Mouse (Mus musculus) hindbrain, embryonic 15.5 days (tissue): ENCODE data around the gene Gm19345. TPM values are rescaled to one million over a fixed set of nuclear protein-coding genes. Genes with fewer than 3 reads are reported as not detected.
A peak's percentile ranks its signal among the peaks of the same experiment; 100 is the strongest.

Experiments
- ATAC-seq: fragments of 200-750 bp; cut with Nextera tagmentation; 2 replicates; pipeline ENCODE4 v1.8.0; 2017; ENCODE audit warnings: low read depth, moderate number of reproducible peaks, moderate TSS enrichment; ENCODE audit not compliant: low FRiP score
- H3K27ac ChIP-seq: fragments of 300-500 bp; sonication (generic); replicated peaks from 2 replicates; pipeline ENCODE4 v1.5.1; 2015; ENCODE audit warnings: mild to moderate bottlenecking, inconsistent platforms
- H3K27me3 ChIP-seq: fragments of 300-500 bp; sonication (generic); 2 replicates; pipeline ENCODE4 v1.6.1; 2015; ENCODE audit warnings: control low read depth, inconsistent platforms
- H3K36me3 ChIP-seq: fragments of 300-500 bp; sonication (generic); 2 replicates; pipeline ENCODE4 v1.6.1; 2015; ENCODE audit warnings: control low read depth, inconsistent platforms
- H3K4me1 ChIP-seq: fragments of 300-500 bp; sonication (generic); replicated peaks from 2 replicates; pipeline ENCODE4 v1.6.1; 2015; ENCODE audit warnings: control low read depth, inconsistent platforms
- H3K4me2 ChIP-seq: fragments of 300-500 bp; sonication (generic); 2 replicates; pipeline ENCODE4 v1.6.1; 2015; ENCODE audit warnings: moderate library complexity, mild to moderate bottlenecking, inconsistent platforms
- H3K4me3 ChIP-seq: fragments of 300-500 bp; sonication (generic); 2 replicates; pipeline ENCODE4 v1.5.1; 2015; ENCODE audit warnings: mild to moderate bottlenecking, inconsistent platforms
- H3K9ac ChIP-seq: fragments of 300-500 bp; sonication (generic); 2 replicates; pipeline ENCODE4 v1.6.1; 2015; ENCODE audit warnings: inconsistent platforms
- H3K9me3 ChIP-seq: fragments of 300-500 bp; sonication (generic); 2 replicates; pipeline ENCODE4 v1.6.1; 2016; ENCODE audit warnings: control low read depth, inconsistent platforms
- WGBS: fragments of 180-500 bp; shearing (Covaris S2); methylation state at CpG from one replicate; pipeline ENCODE4 v1.1.7; 2015; 5-methylcytosine and 5-hydroxymethylcytosine counted together
- polyA plus RNA-seq: library from polyadenylated mRNA; unstranded; fragments of >200 nt; fragmentation: Nextera tagmentation; extraction: Ambion mirVana; gene quantifications from 2 replicates; pipeline ENCODE4 v1.2.1, GENCODE M21; 2015

Gm19345 gene
- polyA plus RNA-seq, 1 experiment from 2014 or later: 17.1 TPM

GRCm38 (mm10) chr7:19834055-19834454, 17.7 kb upstream of the Gm19345 start:
- WGBS: 60% methylated on average over 3 of the region's 3 CpGs
- no peak for ATAC-seq
- H3K4me2 ChIP-seq: no peak overlapping the region
- no peak overlapping the region for H3K4me3 ChIP-seq
- H3K36me3 ChIP-seq: no peaks in the 10 kb centered on the region
- H3K9me3 ChIP-seq: no peaks in the 10 kb centered on the region
- no peaks in the 10 kb centered on the region for H3K4me1 ChIP-seq
- no peak overlapping the region for H3K9ac ChIP-seq
- H3K27ac ChIP-seq: no peak overlapping the region
- no peaks in the 10 kb centered on the region for H3K27me3 ChIP-seq

GRCm38 (mm10) chr7:19836843-19837242, 15.0 kb upstream of the Gm19345 start:
- Histone ChIP-seq H3K27ac (no peak overlapping the region), H3K27me3 (no peaks in the 10 kb centered on the region), H3K4me1 (no peaks in the 10 kb centered on the region), H3K4me2 (no peak overlapping the region), H3K9ac (no peak overlapping the region), H3K4me3 (no peak overlapping the region), H3K36me3 (no peaks in the 10 kb centered on the region), H3K9me3 (no peaks in the 10 kb centered on the region)
- WGBS: 74% methylated on average over 3 of the region's 3 CpGs
- no peak for ATAC-seq

GRCm38 (mm10) chr7:19840371-19840770, 11.4 kb upstream of the Gm19345 start:
- Histone ChIP-seq H3K9ac (no peak overlapping the region), H3K27me3 (peaks cover 21% of the 10 kb centered on the region), H3K36me3 (no peaks in the 10 kb centered on the region), H3K4me1 (no peaks in the 10 kb centered on the region), H3K4me2 (no peak overlapping the region), H3K4me3 (no peak overlapping the region), H3K9me3 (no peaks in the 10 kb centered on the region), H3K27ac (no peak overlapping the region)
- no peak for ATAC-seq
- WGBS: 83% methylated on average over 4 of the region's 4 CpGs

- H3K9ac ChIP-seq: no peak overlapping the region
- H3K27ac ChIP-seq: no peak overlapping the region
- H3K27me3 ChIP-seq: peaks cover 21% of the 10 kb centered on the region
- 78% methylated on average over 3 of the region's 3 CpGs for WGBS
- no peaks in the 10 kb centered on the region for H3K9me3 ChIP-seq
- ATAC-seq: no peak
- no peaks in the 10 kb centered on the region for H3K36me3 ChIP-seq
- no peaks in the 10 kb centered on the region for H3K4me1 ChIP-seq
- no peak overlapping the region for H3K4me2 ChIP-seq
- no peak overlapping the region for H3K4me3 ChIP-seq
Measured at GRCm38 (mm10) chr7:19840936-19841335, 10.9 kb upstream of the Gm19345 start.

- Histone ChIP-seq H3K9me3 (no peaks in the 10 kb centered on the region), H3K4me3 (no peak overlapping the region), H3K4me1 (no peaks in the 10 kb centered on the region), H3K9ac (no peak overlapping the region), H3K27ac (no peak overlapping the region), H3K4me2 (no peak overlapping the region), H3K36me3 (no peaks in the 10 kb centered on the region), H3K27me3 (peaks cover 25% of the 10 kb centered on the region)
- ATAC-seq: no peak
- WGBS: 78% methylated on average over 21 of the region's 21 CpGs
Measured at GRCm38 (mm10) chr7:19841686-19842413, 10.0 kb upstream of the Gm19345 start.

- no peak for ATAC-seq
- Histone ChIP-seq H3K4me2 (no peak overlapping the region), H3K27ac (no peak overlapping the region), H3K9ac (no peak overlapping the region), H3K36me3 (no peaks in the 10 kb centered on the region), H3K4me3 (no peak overlapping the region), H3K9me3 (no peaks in the 10 kb centered on the region), H3K4me1 (no peaks in the 10 kb centered on the region), H3K27me3 (peaks cover 25% of the 10 kb centered on the region)
- WGBS: 25% methylated on average over 18 of the region's 19 CpGs
Measured at GRCm38 (mm10) chr7:19842885-19843504, 8.8 kb upstream of the Gm19345 start.

- no peaks in the 10 kb centered on the region for H3K4me1 ChIP-seq
- H3K27ac ChIP-seq: no peak overlapping the region
- peak; percentile 62; the same call in 1 of the 2 replicates for ATAC-seq
- H3K4me3 ChIP-seq: no peak overlapping the region
- no peaks in the 10 kb centered on the region for H3K36me3 ChIP-seq
- H3K4me2 ChIP-seq: no peak overlapping the region
- no peaks in the 10 kb centered on the region for H3K9me3 ChIP-seq
- H3K27me3 ChIP-seq: peaks cover 25% of the 10 kb centered on the region
- no peak overlapping the region for H3K9ac ChIP-seq
- WGBS: 2% methylated on average over 11 of the region's 11 CpGs
Measured at GRCm38 (mm10) chr7:19843561-19843960, 8.2 kb upstream of the Gm19345 start.

- Histone ChIP-seq H3K4me2 (no peak overlapping the region), H3K4me1 (no peaks in the 10 kb centered on the region), H3K4me3 (no peak overlapping the region), H3K9ac (no peak overlapping the region), H3K9me3 (no peaks in the 10 kb centered on the region), H3K36me3 (no peaks in the 10 kb centered on the region), H3K27ac (no peak overlapping the region), H3K27me3 (peaks cover 25% of the 10 kb centered on the region)
- ATAC-seq: no peak
- 64% methylated on average over 15 of the region's 15 CpGs for WGBS
Measured at GRCm38 (mm10) chr7:19844521-19845171, 7.2 kb upstream of the Gm19345 start.

GRCm38 (mm10) chr7:19853526-19853925, 1.7 kb downstream of the Gm19345 start:
- Histone ChIP-seq H3K4me1 (no peaks in the 10 kb centered on the region), H3K9me3 (no peaks in the 10 kb centered on the region), H3K9ac (no peak overlapping the region), H3K4me2 (no peak overlapping the region), H3K27me3 (no peaks in the 10 kb centered on the region), H3K36me3 (no peaks in the 10 kb centered on the region), H3K4me3 (no peak overlapping the region), H3K27ac (no peak overlapping the region)
- WGBS: 92% methylated on average over 20 of the region's 20 CpGs
- no peak for ATAC-seq

- 84% methylated on average over 5 of the region's 5 CpGs for WGBS
- no peaks in the 10 kb centered on the region for H3K4me1 ChIP-seq
- H3K4me2 ChIP-seq: no peak overlapping the region
- H3K27me3 ChIP-seq: no peaks in the 10 kb centered on the region
- no peak for ATAC-seq
- H3K36me3 ChIP-seq: no peaks in the 10 kb centered on the region
- H3K27ac ChIP-seq: no peak overlapping the region
- no peak overlapping the region for H3K4me3 ChIP-seq
- no peak overlapping the region for H3K9ac ChIP-seq
- no peaks in the 10 kb centered on the region for H3K9me3 ChIP-seq
Measured at GRCm38 (mm10) chr7:19855663-19856062, 3.9 kb downstream of the Gm19345 start.

GRCm38 (mm10) chr7:19856283-19856682, 4.5 kb downstream of the Gm19345 start:
- Histone ChIP-seq H3K36me3 (no peaks in the 10 kb centered on the region), H3K4me2 (no peak overlapping the region), H3K27ac (no peak overlapping the region), H3K9me3 (no peaks in the 10 kb centered on the region), H3K4me1 (no peaks in the 10 kb centered on the region), H3K4me3 (no peak overlapping the region), H3K27me3 (no peaks in the 10 kb centered on the region), H3K9ac (no peak overlapping the region)
- 90% methylated on average over 6 of the region's 6 CpGs for WGBS
- no peak for ATAC-seq

GRCm38 (mm10) chr7:19859740-19860139, 7.9 kb downstream of the Gm19345 start:
- WGBS: 77% methylated on average over 10 of the region's 10 CpGs
- Histone ChIP-seq H3K27ac (no peak overlapping the region), H3K36me3 (no peaks in the 10 kb centered on the region), H3K27me3 (no peaks in the 10 kb centered on the region), H3K9me3 (no peaks in the 10 kb centered on the region), H3K4me3 (no peak overlapping the region), H3K9ac (no peak overlapping the region), H3K4me2 (no peak overlapping the region), H3K4me1 (no peaks in the 10 kb centered on the region)
- no peak for ATAC-seq
